Mouse (Mus musculus) liver, adult 2 months (tissue): ENCODE measurements around the gene 4931428L18Rik. TPM values are rescaled to one million over a fixed set of nuclear protein-coding genes. Genes with fewer than 3 reads are reported as not detected.

ENCODE experiments used
- DNase-seq: peaks from one replicate; pipeline ENCODE4 v3.0.0-alpha.2; 2011; ENCODE audit warnings: low read depth, low spot score; ENCODE audit errors: extremely low read depth
- H3K27ac ChIP-seq: fragments of 200-500 bp; replicated peaks from 2 replicates; pipeline ENCODE4 v1.5.1; 2012; ENCODE audit warnings: low read depth, mild to moderate bottlenecking, control low read depth, inconsistent platforms, low read length; ENCODE audit not compliant: insufficient read depth
- H3K27me3 ChIP-seq: fragments of 200-500 bp; 2 replicates; pipeline ENCODE4 v1.6.1; 2012; ENCODE audit warnings: mild to moderate bottlenecking, moderate library complexity, low read length, inconsistent platforms; ENCODE audit not compliant: control insufficient read depth, insufficient read depth
- H3K36me3 ChIP-seq: fragments of 200-500 bp; 2 replicates; pipeline ENCODE4 v1.6.1; 2012; ENCODE audit warnings: low read length, inconsistent platforms; ENCODE audit not compliant: control insufficient read depth, insufficient read depth
- H3K4me1 ChIP-seq: fragments of 200-500 bp; 2 replicates; pipeline ENCODE4 v1.6.1; 2011; ENCODE audit warnings: low read length; ENCODE audit not compliant: control insufficient read depth, insufficient read depth
- H3K4me3 ChIP-seq: fragments of 200-500 bp; 2 replicates; pipeline ENCODE4 v1.5.1; 2011; ENCODE audit warnings: low read depth, mild to moderate bottlenecking, control low read depth, low read length, moderate library complexity; ENCODE audit not compliant: insufficient read depth
- H3K79me2 ChIP-seq: fragments of 200-500 bp; 2 replicates; pipeline ENCODE4 v1.6.1; 2012; ENCODE audit warnings: inconsistent platforms, mild to moderate bottlenecking, low read length, moderate library complexity; ENCODE audit not compliant: control insufficient read depth, insufficient read depth
- H3K9ac ChIP-seq: fragments of 200-500 bp; 2 replicates; pipeline ENCODE4 v1.6.1; 2012; ENCODE audit warnings: low read depth, mild to moderate bottlenecking, control low read depth, inconsistent platforms, low read length
- CTCF ChIP-seq: fragments of 200-500 bp; IDR thresholded peaks from 2 replicates; pipeline ENCODE4 v1.5.1; 2011; ENCODE audit warnings: low read depth, low read length, control low read depth
- POLR2A ChIP-seq: fragments of 200-500 bp; IDR thresholded peaks from 2 replicates; pipeline ENCODE4 v1.6.1; 2011; ENCODE audit warnings: low read length, control low read depth; ENCODE audit not compliant: insufficient read depth; ENCODE audit errors: extremely low read depth
- WGBS: fragments of 180-500 bp; shearing (Covaris S2); methylation state at CpG from one replicate; pipeline ENCODE4 v1.1.7; 2018; 5-methylcytosine and 5-hydroxymethylcytosine counted together
- polyA plus RNA-seq: library from polyadenylated mRNA; depleted of rRNA; stranded (reverse); fragments of >200 nt; gene quantifications from 2 replicates; pipeline ENCODE4 v1.2.3, GENCODE M21; 2012
- total RNA-seq: library from RNA; depleted of rRNA; stranded (reverse); fragments of >200 nt; gene quantifications from 2 replicates; pipeline ENCODE4 v1.2.3, GENCODE M21; 2014

4931428L18Rik gene
- total and polyA plus RNA-seq, 2 experiments, result 0.31 to 0.55 TPM

- Histone ChIP-seq H3K27me3 (no peaks in the 10 kb centered on the region), H3K79me2 (no peaks in the 10 kb centered on the region), H3K9ac (no peak overlapping the region), H3K27ac (no peak overlapping the region), H3K4me1 (no peaks in the 10 kb centered on the region), H3K36me3 (no peaks in the 10 kb centered on the region), H3K4me3 (no peak overlapping the region)
- 74% methylated on average over 12 of the region's 12 CpGs for WGBS
- DNase-seq, result no peak
- TF ChIP-seq POLR2A, result no peak
- no peak for TF ChIP-seq CTCF
Measured at GRCm38 (mm10) chr1:31102863-31103657, 119.4 kb downstream of the 4931428L18Rik start.

GRCm38 (mm10) chr1:31102280-31102679, 120.2 kb downstream of the 4931428L18Rik start:
- 53% methylated on average over 2 of the region's 2 CpGs for WGBS
- Histone ChIP-seq H3K9ac (no peak overlapping the region), H3K27me3 (no peaks in the 10 kb centered on the region), H3K4me3 (no peak overlapping the region), H3K79me2 (no peaks in the 10 kb centered on the region), H3K4me1 (no peaks in the 10 kb centered on the region), H3K36me3 (no peaks in the 10 kb centered on the region), H3K27ac (no peak overlapping the region)
- DNase-seq, result no peak
- TF ChIP-seq POLR2A (no peak), CTCF (no peak)

GRCm38 (mm10) chr1:31097208-31097607, 125.3 kb downstream of the 4931428L18Rik start:
- DNase-seq, result peak; percentile 71
- 63% methylated on average over 3 of the region's 3 CpGs for WGBS
- TF ChIP-seq POLR2A, result no peak
- TF ChIP-seq CTCF, result no peak
- H3K9ac ChIP-seq, result no peak overlapping the region
- H3K27me3 ChIP-seq, result no peaks in the 10 kb centered on the region
- no peaks in the 10 kb centered on the region for H3K36me3 ChIP-seq
- H3K4me3 ChIP-seq, result no peak overlapping the region
- H3K27ac ChIP-seq, result peak overlapping the region; percentile 40
- no peaks in the 10 kb centered on the region for H3K79me2 ChIP-seq
- peaks cover 11% of the 10 kb centered on the region for H3K4me1 ChIP-seq

- DNase-seq, result peak; percentile 97
- WGBS, result 16% methylated on average over 2 of the region's 2 CpGs
- Histone ChIP-seq H3K4me3 (no peak overlapping the region), H3K27me3 (no peaks in the 10 kb centered on the region), H3K79me2 (no peaks in the 10 kb centered on the region; the same call in 1 of the 2 replicates), H3K27ac (peak overlapping the region; percentile 82), H3K36me3 (no peaks in the 10 kb centered on the region), H3K4me1 (peaks cover 11% of the 10 kb centered on the region), H3K9ac (peak overlapping the region; percentile 47; the same call in 1 of the 2 replicates)
- TF ChIP-seq POLR2A, result no peak
- no peak for TF ChIP-seq CTCF
Measured at GRCm38 (mm10) chr1:31096466-31096793, 126.1 kb downstream of the 4931428L18Rik start.

- TF ChIP-seq POLR2A (no peak), CTCF (no peak)
- Histone ChIP-seq H3K79me2 (no peaks in the 10 kb centered on the region; the same call in 1 of the 2 replicates), H3K27ac (peak overlapping the region; percentile 82), H3K27me3 (no peaks in the 10 kb centered on the region), H3K4me3 (no peak overlapping the region; the same call in 1 of the 2 replicates), H3K36me3 (no peaks in the 10 kb centered on the region), H3K9ac (peak overlapping the region; percentile 85), H3K4me1 (peaks cover 11% of the 10 kb centered on the region)
- DNase-seq, result peak; percentile 64
- 18% methylated on average over 5 of the region's 5 CpGs for WGBS
Measured at GRCm38 (mm10) chr1:31095706-31096465, 126.6 kb downstream of the 4931428L18Rik start.
